Mouse (Mus musculus) common myeloid progenitor, adult 5-6 weeks (primary cell): ENCODE measurements around the gene Pgf. TPM values are rescaled to one million over a fixed set of nuclear protein-coding genes. Genes with fewer than 3 reads are reported as not detected.
"Not testable (repeated sequence)": the region's sequence is repeated elsewhere in the genome, so short reads cannot be mapped to it uniquely, and the experiment has no call there.

ENCODE experiments used
- ATAC-seq: replicated peaks from 2 replicates; pipeline ENCODE4 v1.8.0; 2016; ENCODE audit warnings: low read depth, mild to moderate bottlenecking, moderate TSS enrichment, inconsistent platforms; ENCODE audit not compliant: poor library complexity, severe bottlenecking
- total RNA-seq: library from RNA; stranded (forward); fragments of 200-1000, 187-1606 nt; gene quantifications from 2 replicates; pipeline ENCODE4 v1.2.3, GENCODE M21; 2017

Pgf gene
- total RNA-seq, 1 experiment from 2014 or later, result not detected

DNA sequence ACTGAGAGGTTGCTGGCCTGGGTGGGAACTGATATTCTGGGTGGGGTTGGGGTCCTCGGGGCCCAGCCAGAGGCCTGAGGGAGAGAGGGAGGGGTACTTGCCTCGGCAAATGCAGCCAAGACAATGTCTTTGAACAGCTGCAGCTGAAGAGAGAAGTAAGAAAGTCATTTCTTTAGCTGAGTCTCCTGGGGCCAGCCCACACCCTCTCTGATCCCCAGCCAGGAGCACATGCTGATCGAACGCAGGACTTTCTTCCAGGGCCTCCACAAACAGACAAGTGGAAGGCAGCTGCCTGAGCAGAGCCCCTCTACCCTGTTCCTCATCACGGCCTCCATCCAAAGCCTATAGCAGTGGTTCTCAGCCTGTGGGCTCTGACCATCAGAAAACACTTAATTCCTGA, 12.6 kb downstream of the Pgf start:
- ATAC-seq, result no peak

DNA sequence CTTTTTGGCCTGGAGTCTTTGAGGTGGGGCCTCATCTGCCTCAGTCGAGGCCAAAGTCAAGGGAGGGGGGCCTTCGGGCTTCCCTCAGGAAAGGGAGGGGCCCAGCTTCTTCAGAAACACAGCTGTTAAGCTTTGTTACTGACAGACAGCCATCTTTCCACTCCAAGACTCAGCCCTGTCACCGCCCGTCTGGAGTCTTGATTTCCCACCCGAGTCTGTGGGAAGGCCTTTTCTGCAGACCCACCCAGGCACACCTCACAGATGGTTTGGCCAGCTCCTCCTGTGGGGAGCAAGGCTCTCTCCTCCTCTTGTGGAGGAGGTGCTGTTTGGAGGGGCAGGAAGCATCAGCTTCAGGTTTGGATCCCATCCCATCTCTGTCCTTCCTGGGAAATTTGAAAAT, 18.0 kb downstream of the Pgf start:
- no peak for ATAC-seq

DNA sequence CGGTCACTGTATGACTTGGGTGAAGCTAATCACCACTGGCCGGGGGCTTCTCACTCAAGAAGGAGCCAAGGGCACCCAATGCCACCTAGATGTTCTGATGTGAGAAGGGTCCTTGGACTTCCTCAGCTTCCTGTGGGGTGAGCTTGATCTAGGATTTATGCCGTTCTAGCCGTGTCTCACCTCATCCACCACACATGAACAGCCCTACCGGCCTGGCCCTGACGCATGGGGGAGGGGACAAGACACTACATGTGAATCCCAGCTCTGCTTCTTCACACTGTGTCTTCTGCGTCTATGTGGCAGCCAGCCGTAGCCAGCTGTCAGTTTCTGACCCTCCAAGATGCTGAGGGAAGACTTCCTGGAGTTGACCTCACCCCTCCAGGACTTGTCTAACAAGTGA, 18.8 kb downstream of the Pgf start:
- no peak for ATAC-seq

DNA sequence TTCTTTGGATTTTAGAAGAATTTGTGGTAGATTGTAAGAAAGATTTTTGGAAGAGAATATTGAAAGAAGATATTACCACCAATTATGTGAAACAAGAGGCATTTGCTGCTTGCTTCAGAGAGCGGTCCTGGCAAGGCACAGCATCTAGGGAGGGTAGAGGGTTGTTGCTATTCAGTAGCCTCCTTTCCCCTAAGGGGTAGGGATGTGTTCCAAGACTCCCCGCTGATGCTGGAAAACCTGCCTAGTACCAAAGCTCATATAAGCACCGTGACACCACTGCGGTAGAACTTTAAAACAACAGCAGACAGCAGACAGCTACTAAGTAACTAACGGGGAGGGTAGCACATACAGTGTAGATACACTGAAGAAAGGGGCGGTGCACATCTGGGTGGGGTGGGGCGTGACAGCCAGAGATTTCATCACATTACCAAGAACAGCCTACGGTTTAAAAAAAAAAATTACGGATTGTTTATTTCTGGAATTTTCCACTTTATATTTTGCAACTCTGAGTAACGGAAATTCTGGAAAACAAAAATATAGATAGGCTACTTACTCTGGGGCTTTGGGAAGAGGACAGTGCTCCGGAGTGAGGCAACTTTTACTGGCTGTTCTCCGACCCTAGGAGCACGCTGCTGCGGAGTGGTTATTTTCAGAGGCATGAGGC, 19.7 kb downstream of the Pgf start:
- ATAC-seq, result no peak

DNA sequence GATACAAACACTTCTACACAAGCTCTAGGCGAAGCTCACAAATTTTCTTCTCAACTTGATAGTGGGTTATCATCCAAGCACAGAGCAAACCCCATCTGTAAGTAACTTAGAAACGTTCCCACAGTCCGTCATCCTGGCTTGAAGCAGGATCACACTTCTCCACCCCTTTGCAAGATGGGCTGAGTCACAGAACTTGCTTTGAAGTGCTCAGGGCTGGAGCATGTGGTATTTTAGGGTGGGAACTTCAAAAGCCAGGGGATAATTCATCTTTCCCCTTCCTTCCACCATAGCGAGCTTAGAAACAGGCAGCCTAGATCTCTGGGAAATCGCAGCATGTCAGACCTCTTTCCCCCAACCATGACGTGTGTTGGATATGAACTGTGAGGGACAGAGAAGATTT, 21.3 kb downstream of the Pgf start:
- ATAC-seq, result no peak

DNA sequence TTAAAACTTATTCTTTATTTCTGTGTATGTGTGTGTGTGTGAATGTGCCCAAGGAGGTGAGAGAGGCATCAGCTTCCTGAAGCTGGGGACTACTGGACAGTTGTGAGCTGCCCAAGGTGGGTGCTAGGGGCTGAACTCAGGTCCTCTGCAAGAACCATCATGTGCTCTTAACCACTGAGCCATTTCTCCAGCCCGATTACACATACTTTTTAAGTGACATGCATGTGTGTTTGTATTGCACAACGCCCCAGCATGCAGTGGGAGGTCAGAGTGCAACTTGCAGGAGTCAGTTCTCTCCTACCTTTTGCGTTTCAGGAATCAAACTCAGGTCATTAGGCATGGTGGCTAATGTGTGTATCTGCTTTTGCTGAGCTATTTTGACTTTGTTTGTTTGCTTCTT, 24.6 kb downstream of the Pgf start:
- ATAC-seq, result no peak

DNA sequence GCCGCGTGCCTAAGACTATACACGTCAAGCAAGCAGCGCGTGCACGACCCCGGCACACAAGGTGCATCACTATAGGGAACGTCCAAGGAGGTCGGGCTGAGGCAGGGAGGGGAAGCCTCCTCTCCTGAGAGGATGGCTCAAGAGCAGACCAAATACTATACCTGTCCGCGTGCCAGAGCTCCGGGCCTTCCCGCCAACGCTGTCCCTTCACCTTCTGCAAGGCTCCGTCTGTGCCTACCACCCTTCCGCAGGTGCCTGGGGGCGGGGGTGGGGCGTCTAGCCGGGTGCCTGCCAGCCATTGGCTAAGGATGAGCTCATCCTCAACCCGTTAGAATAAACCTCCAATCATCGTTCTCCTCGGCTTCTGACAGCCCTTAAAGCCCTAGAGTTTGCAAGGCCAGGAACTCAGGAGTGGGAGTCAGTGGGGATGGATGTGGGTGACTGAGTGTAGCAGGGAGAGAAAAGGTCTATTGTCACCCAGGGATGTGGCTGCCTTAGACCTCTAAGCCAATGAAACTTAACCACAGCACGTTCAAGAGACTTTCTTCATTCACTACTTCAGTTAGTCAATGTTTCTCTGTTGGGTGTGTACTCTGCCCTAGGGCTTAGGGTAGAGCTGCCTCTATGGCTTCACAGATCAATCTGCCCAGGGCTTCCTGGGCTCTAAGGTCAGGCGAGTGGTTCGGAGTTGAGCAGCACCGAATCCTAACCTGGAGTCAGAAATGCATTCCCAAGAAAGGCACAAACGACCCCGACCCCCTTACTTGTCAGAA, 26.4 kb downstream of the Pgf start, which contains the start of gene Rps6kl1:
Rps6kl1 (minus strand) TSS at position 263 of the 773 bp plus-strand sequence.
- ATAC-seq, result peak; percentile 63

DNA sequence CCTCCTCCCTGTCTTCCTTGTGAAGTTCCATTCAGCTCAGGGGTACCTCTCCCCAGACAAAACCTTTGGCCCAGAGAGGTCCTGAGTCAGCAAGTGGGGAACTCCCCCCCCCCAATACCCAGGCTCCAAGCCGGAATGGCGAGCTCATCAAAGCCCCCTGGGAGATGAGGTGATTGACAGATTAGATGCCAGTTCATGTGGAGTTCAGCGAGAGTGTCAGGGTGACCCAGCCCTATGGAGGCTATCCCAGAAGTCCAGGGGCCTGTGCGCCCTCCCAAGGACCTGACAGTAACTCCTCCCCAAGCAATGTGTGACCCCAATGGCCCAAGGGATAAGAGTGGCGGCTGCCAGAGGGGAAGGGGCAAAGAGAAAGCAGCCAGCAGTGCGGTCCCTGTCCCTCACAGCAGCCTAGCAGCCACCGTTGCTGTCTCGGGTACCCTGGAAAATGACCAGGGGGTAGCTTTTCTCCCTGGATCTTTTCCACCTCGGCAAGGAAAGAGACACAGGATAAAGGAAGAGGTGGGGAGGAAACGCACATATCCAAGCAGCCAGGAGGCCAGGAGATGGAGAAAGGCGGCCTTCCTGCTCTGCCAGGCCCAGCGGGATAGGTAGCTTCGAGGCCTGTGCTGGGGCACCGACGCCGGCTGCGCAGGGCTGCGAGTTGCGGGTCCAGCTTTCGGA, 27.1 kb downstream of the Pgf start:
- no peak for ATAC-seq

DNA sequence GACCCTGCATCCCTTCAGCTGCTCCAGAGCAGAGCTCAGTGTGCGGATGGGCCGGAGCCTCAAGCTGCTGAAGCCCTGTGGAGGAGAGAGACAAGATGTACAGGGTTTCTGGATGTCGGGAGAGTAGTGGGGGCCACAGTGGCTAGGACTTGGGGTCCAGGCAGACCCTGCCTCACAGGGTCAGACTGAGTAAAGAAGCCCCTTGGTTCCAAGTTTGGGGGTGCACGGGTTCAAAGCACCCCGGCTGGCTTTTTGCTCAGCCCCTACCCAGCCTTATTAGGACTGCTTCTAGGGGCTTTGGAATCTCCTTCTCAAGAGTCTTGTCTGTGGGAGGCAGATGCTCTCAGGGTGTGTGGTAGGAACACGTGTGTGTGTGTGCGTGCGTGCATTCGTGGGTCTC, 30.7 kb downstream of the Pgf start:
- no peak for ATAC-seq

DNA sequence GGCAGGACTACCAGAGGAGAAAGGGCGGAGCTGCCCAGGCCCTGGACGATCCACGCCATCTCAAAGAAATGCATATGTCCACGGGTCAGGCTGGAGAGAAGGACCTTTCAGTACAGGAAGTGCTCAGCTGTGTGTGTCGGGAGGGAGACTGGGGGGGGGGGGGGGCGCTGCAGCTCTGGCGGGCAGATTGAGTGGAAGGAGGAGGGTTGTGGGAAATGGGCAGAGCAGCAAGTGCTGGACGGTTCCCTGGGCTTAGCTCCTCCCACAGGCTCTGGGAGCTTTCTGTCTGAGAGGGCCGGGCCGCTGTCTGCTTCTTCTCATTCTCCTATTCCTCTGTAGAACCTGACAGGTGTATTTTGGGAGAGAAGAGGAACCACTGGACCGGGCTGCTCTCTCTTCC, 31.2 kb downstream of the Pgf start:
- ATAC-seq, result 0 out of 2 replicates have a peak, but pooled peaks have one; percentile 20

DNA sequence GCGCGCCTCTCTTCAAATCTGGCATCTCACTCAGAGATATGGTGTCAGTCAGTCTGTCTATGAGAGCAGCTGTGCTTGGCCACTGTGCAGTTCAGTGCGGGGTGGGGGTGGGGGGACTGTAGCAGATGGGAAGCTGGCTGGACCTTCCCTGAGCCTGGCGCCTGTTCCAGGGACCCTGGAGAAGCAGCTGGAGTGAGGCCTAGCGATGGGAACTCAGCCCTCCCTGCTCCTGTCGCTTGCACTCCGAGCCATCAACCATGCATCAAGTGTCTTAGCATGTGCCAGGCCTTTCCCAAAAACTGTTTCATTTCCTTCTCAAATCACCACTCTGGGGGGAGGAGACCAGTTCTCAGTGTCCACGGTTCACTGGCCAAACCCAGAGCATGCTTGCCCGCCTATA, 32.0 kb downstream of the Pgf start:
- ATAC-seq, result no peak

DNA sequence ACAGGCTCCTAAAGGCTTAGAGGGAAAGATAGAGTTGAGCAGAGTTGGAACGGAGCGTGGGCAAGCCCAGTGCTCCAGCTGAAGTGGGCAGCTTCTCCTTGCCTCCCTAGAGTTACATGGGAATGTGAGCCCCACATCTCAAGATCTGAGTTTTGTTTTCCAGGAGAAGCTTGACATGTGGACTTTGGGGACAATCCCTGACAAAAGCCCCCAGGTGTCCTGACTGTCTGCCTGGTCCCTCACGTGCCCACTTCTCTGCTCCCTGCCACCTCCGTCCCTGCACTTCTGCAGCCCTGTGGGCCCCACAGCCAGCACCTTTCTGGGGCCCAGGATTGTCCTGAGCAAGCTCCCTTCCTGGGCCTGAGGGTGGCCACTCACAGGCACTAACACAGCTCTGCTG, 32.8 kb downstream of the Pgf start:
- no peak for ATAC-seq

DNA sequence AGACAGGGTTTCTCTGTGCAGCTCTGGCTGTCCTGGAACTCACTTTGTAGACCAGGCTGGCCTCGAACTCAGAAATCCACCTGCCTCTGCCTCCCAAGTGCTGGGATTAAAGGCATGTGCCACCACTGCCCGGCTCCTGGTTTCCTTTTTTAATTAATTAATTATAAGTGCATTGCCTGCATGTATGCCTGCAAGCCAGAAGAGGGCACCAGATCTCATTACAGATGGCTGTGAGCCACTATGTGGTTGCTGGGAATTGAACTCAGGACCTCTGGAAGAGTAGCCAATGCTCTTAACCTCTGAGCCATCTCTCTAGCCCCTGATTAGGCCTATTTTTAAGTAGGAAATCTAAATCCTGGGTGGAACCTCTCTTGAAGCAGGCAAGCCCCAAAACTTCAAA, 33.3 kb downstream of the Pgf start:
- not testable (repeated sequence) for ATAC-seq

DNA sequence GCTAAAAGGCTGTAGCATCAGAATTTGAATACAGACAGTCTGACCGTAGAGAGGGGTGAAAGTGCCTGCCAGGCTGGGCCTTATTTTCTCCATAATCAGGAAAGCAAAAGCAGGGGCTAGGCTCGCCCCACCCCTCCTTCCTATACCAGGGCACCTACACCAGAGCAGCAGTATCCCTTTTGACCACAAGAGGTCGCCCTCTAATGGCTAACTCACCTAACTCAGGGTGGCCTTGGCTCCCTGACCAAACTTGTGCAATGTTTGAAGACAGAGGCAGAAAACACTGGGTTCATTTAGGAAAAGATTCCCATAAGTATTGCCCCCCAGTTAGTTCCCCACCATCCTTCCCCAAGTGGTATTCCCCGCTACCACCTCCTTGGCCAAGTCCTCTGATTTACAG, 34.8 kb downstream of the Pgf start:
- ATAC-seq, result peak; percentile 81

DNA sequence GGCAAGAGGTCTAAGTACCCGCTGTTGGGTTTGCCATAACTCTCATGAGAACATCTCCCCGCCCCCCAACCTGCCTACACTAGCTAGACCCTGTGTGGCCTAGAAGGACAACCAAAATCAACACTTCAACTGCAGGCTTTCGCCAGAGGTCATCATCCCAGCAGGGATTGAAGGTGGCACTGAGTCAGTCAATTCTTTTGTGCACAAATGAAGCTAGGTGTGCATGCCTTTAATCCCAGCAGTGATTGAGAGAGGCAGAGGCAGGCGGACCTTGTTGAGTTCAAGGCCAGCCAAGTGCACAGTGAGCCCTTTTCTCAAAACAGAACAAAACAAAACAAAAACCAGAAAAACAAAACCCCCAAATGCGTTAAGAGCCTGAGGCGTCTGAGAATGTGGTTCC, 36.5 kb downstream of the Pgf start:
- no peak for ATAC-seq

DNA sequence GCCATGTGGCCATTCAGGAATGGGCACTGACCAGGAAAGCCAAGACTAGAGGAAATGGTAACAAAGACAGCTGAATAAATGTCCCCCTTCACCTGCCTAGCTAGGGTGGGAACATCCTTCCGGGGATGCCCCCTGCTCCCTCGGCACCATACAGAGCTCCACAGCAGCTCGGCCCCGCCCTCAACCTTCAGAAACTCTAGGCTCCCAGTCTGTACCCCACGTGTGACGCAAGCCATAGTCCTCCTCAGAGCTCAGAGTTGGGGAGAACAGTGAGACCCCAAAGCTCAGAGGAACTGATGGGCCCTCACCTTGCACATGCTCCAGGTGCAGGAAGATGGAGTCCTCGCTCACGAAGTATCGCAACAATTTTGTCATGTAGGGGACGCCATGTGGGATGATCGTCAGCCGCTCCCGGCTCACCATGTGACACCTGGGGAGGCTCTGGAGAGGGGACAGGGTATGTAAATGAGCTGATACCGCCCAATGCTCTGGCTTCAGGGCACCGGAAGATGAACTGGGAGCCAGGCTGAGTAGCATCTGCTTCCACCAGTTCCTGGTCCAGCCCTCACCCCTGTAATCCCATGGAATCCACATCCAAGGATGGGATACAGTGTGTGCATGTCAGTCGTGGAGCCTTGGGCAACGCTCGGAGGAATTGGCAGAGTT, 37.4 kb downstream of the Pgf start:
- ATAC-seq, result no peak

DNA sequence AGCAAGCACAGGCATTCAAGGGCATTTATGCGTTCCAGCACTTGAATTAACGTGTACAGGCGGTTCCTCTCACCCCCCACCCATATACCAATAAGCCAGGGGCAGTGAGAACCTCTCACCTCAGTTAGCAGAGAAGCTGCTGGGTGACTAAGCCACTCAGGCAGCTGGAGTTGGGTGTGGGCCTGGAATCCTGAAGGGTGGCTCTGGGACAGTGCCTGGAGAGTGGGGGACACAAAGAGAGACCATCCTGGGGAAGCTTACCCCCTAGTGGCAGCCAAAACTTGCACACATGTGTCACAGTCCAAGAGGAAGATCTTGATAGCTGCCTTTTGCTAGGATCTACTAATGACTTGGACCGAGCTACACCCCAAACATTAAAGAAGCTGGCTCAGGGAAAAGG, 41.0 kb downstream of the Pgf start:
- no peak for ATAC-seq

DNA sequence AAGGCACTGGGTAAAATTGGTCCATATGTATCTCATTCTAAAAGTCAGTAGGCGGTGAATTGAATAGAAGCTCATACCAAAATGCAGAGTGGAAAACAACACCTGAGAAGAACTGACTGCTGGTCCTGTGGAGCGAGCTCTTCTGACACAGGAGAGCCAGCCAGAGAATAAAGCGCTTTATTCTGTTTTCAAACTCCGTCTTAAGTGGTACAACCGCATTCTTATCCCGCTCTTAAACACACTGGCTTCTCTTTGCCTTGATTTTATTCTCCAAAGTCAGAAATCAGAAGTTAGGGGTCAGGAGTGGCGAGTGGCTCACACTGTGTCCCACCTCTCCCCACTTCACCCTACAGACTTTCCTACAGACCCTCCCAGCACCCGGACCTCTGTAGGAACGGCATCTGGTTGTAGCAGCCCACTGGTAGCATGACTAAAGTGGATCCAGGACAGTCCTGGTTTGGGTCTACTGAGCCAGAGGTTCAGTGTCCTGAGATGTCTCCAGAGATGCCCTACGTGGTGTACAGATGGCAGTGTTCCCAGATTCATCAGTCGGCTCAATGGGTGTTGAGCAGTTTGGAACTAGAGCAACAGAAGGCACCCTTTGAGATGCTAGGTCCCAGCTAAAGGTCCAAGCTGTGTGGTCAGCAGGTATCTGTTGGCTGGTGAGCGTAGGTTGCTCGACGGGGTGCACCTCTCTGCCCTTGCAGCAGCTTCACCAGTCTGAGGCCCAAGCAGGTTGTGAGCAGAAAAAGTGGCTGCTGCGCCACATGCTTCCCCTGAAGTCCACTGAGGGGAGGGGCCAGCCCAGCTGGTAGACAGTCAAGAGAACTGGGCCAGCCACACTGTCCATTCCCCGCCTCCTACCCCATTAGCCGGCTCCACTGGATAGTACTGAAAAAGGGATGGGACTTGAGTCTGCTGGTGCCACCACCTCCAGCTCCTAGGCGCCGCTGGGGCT, 41.8 kb downstream of the Pgf start:
- no peak for ATAC-seq

DNA sequence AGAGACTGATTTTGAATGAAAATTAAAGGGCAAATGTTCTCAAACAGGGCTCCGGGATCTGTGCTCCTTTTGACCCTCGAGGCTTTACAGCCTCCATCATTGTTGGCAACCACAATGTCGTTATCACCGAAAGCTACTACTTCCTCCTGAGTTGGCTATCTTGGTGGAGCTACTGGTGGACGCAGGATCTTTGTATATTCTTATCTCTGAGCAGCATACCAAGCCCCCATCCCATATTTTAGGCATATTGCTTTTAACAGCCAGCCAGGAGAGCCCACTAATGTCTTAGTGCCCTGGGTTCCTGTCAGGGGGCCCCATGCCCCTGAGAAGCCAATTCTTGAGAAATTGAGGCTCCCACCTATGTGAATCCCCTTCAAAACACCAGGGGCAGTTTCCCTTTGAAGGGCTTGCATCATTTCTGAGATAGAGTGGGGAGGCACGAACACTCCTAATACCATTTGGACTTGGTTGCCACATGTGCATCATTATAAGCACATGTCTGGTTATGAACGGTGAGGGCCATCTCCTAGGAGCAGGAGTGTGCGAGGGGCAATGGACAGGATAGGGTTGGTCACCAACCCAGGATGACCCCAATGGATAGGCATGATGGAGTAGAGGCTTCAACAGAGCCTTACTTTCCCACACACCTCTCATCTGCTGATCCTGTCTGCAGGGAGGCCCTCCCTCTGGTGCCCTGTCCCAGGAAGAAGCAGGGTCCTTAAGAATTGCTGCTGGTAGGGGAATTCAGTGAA, 43.4 kb downstream of the Pgf start:
- no peak for ATAC-seq
